Mouse (Mus musculus): ENCODE results near the gene Cfhr2. TPM values are rescaled to one million over a fixed set of nuclear protein-coding genes. Genes with fewer than 3 reads are reported as not detected.
"Not testable (repeated sequence)": the region's sequence is repeated elsewhere in the genome, so short reads cannot be mapped to it uniquely, and the experiment has no call there.

Cfhr2 gene
- under 1 TPM in 1 of 2 experiments, not detected in 1; 0.50 TPM for total RNA-seq (2021)

GRCm38 (mm10) chr1:139858548-139858947 is at the start of gene Cfhr2:
TSS of gene Cfhr2 (minus strand) at chr1:139858702.
- no peak for DNase-seq

DNA sequence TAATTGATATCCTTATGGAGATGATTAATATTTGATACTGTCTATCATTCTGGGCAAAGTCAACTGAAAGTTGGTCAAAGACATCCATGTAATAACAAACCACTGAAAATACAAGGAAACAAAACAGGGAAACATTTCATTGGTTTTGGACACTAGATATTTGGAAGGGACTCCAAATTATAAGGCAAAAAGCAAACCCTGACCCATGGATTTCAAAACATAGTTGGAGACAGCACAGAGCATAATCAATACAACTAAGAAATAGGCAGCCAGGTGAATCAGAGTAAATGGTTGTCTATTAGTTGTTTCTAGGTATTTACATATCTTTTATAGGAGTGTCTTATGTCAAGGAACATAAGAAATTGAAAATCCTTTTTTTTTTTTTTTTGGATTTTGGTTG is 5.2 kb upstream of the Cfhr2 start:
- no peak for DNase-seq

- no peak for DNase-seq
Observed at GRCm38 (mm10) chr1:139860176-139860575, 1.7 kb upstream of the Cfhr2 start.

DNA sequence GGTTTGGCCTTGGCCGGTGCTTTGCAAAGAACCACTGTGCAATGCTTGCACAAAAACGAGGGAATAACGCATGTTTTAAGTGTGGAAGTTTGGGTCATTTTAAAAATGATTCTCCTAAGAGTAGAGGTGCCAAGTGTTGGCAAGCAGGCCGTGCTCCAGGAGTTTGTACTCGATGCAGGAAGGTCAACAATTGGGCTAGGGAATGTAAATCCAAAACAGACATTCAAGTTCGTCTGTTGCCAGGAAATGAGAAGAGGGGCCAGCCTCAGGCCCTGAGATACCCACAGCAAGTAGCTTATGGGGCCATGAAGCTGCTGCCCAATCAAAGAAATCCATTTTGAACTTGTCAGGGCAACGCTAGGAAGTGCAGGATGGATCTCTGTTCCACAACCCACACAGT is 18.8 kb downstream of the Cfhr2 start:
- DNase-seq, result no peak

DNA sequence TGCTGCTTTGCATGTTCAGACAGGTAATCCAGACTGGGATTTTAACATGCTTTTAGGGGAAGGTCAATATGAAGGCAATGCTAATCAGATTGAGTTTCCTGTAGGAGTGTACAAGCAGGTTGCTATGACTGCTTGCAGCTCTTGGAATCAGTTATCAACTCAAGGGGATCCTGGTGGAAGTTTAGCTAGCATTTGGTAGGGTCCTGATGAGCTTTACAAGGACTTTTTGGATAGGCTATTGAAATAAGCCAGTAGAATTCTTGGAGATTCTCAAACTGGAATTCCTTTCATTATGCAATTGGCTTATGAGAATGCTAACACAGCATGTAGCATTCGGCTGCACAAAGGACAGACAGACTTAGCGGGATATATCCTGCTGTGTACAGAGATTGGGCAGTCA is 19.2 kb downstream of the Cfhr2 start:
- no peak for DNase-seq

DNA sequence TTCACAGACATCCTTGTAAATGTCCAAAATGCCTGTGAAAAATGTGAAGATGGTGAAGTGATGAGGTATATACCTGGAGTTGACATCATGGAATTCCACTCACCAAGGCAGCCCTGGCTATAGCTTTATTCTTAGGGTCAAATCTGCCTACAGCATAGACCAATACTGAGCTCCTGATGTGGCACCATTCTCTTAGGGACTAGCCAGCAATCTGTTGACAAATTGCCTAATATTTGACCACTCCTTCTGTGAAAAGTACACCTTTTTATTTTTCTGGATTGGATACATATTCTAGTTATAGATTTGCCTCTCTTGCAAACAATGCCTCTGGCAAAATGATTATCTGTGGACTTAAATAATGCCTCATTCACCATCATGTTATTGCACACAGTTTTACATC is 49.9 kb downstream of the Cfhr2 start:
- no peak for DNase-seq

GRCm38 (mm10) chr1:139781143-139781542 is 77.4 kb downstream of the Cfhr2 start, which contains the start of gene Gm4788:
TSS of gene Gm4788 (minus strand) at chr1:139781243.
- no peak for DNase-seq

- DNase-seq, result not testable (repeated sequence)
Observed at GRCm38 (mm10) chr1:139769913-139770312, 88.6 kb downstream of the Cfhr2 start.

Other genes with a start within 250 kb of the Cfhr2 start
- under 1 TPM in 1 of 2 experiments, not detected in 1; 0.11 TPM for gene Gm4788, start 77.5 kb downstream of the Cfhr2 start, total RNA-seq (2021)